Mouse (Mus musculus) stomach, postnatal 0 days (tissue): ENCODE data around the gene Kif26b.

ENCODE experiments used
- CTCF ChIP-seq: IDR thresholded peaks from 2 replicates; pipeline ENCODE4 v1.5.1; 2016; ENCODE audit warnings: antibody characterized with exemption, low read depth, mild to moderate bottlenecking, moderate library complexity
- EP300 ChIP-seq: optimal IDR thresholded peaks from 2 replicates; pipeline ENCODE3; 2016; ENCODE audit warnings: antibody characterized with exemption

DNA sequence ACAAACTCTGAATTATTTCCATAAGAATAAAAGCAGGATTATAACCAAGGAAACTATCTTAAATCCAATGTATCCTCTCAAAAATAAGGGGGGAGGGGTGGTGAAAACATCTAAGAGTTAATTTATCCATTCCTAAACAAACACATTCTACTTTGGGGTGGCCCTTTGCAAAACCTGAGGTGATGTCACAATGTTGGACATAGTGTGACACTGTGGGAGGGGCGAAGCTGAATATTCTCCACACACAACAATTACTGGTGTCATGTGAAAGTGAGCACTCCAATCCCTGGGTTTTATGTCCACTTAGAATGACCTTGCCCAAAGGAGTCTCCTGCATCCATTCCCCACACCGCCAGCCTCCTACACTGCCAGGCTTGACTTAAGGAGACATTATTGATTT, 408.1 kb downstream of the Kif26b start:
- TF ChIP-seq EP300 (no peak), CTCF (no peak)
